Mouse (Mus musculus) MEL (cell line): Measurements from ENCODE around the gene Atp8b5.

Experiments used
- CTCF ChIP-seq, 3 experiments: IDR thresholded peaks in 2 of 3; conservative IDR thresholded peaks in 1 of 3; 2 replicates each; pipeline ENCODE4 v1.5.1; 2011 to 2012; ENCODE audit warnings: low read length in 3 of 3, low read depth in 2 of 3, mild to moderate bottlenecking in 2 of 3, improper control_type of control experiment in 1 of 3, inconsistent platforms in 1 of 3, mixed read lengths in 1 of 3, moderate library complexity in 1 of 3; ENCODE audit not compliant: control insufficient read depth in 1 of 3, insufficient read depth in 1 of 3, poor library complexity in 1 of 3, severe bottlenecking in 1 of 3
- MAZ ChIP-seq: IDR thresholded peaks from 2 replicates; pipeline ENCODE4 v1.6.1; 2012; ENCODE audit warnings: low read depth, mild to moderate bottlenecking, inconsistent platforms, low read length, improper control_type of control experiment
- POLR2A ChIP-seq, 2 experiments: IDR thresholded peaks; 2 replicates each; pipeline ENCODE4 v1.6.1; 2011 to 2012; ENCODE audit warnings: low read length in 2 of 2, mild to moderate bottlenecking in 2 of 2, control low read depth in 1 of 2, improper control_type of control experiment in 1 of 2, low read depth in 1 of 2, moderate library complexity in 1 of 2; ENCODE audit not compliant: control insufficient read depth in 1 of 2, insufficient read depth in 1 of 2, poor library complexity in 1 of 2
- POLR2AphosphoS5 ChIP-seq: IDR thresholded peaks from 2 replicates; pipeline ENCODE4 v1.6.1; 2012; ENCODE audit warnings: low read depth, borderline replicate concordance, mild to moderate bottlenecking, inconsistent platforms, low read length, moderate library complexity, mixed read lengths
- TAL1 ChIP-seq: IDR thresholded peaks from 2 replicates; pipeline ENCODE4 v1.6.1; 2012; ENCODE audit warnings: mild to moderate bottlenecking, inconsistent platforms, low read length, moderate library complexity, mixed read lengths
- USF1 ChIP-seq: IDR thresholded peaks from 2 replicates; pipeline ENCODE4 v1.6.1; 2014; ENCODE audit warnings: low read depth, mild to moderate bottlenecking, inconsistent platforms, low read length, improper control_type of control experiment, moderate library complexity
- USF2 ChIP-seq, 2 experiments: IDR thresholded peaks; 2 replicates each; pipeline ENCODE4 v1.6.1; 2011 to 2012; ENCODE audit warnings: improper control_type of control experiment in 2 of 2, low read length in 2 of 2, borderline replicate concordance in 1 of 2, inconsistent platforms in 1 of 2, low read depth in 1 of 2, mild to moderate bottlenecking in 1 of 2; ENCODE audit not compliant: insufficient read depth in 1 of 2

- TF ChIP-seq USF1 = no peak
- no peak for TF ChIP-seq MAZ
- TF ChIP-seq POLR2A (IDR thresholded peaks at IDR 0.05; ENCODE audit: control insufficient read depth in 1 of 2, insufficient read depth in 1 of 2, low read depth in 1 of 2, low read length in 2 of 2, poor library complexity in 1 of 2) = no peak
- no peak for TF ChIP-seq POLR2AphosphoS5
- no peak for TF ChIP-seq CTCF (IDR thresholded peaks at IDR 0.05 in 2 of 3, conservative IDR thresholded peaks at IDR 0.05 in 1 of 3; ENCODE audit: control insufficient read depth in 1 of 3, insufficient read depth in 1 of 3, low read depth in 2 of 3, low read length in 3 of 3, poor library complexity in 1 of 3, severe bottlenecking in 1 of 3)
- TF ChIP-seq USF2 (IDR thresholded peaks at IDR 0.05; ENCODE audit: borderline replicate concordance in 1 of 2, insufficient read depth in 1 of 2, low read depth in 1 of 2, low read length in 2 of 2) = no peak
- TF ChIP-seq TAL1 = no peak
These were observed 20.3 kb downstream of the Atp8b5 start for GRCm38 (mm10) chr4:43287305-43287704.
